Mouse (Mus musculus) lung, postnatal 0 days (tissue): ENCODE results near the gene Plcb1.

Experiments used
- CTCF ChIP-seq: IDR thresholded peaks from 2 replicates; pipeline ENCODE4 v1.5.1; 2016; ENCODE audit warnings: antibody characterized with exemption, mild to moderate bottlenecking
- EP300 ChIP-seq: IDR thresholded peaks from 2 replicates; pipeline ENCODE4 v1.6.1; 2016; ENCODE audit warnings: antibody characterized with exemption, mild to moderate bottlenecking, control low read depth

GRCm38 (mm10) chr2:135399760-135400159 lies 613.9 kb downstream of the Plcb1 start:
- TF ChIP-seq CTCF (no peak), EP300 (no peak)
